Mouse (Mus musculus): ENCODE measurements around the gene Lpar4.

The Lpar4 gene

GRCm38 (mm10) chrX:106920175-106920827 is at the start of gene Lpar4:
Gene Lpar4 (plus strand): TSS chrX:106920625.
- no peak for DNase-seq (ENCODE audit: low read depth, low spot score)

- DNase-seq (ENCODE audit: low read depth, low spot score), result no peak
Measured at GRCm38 (mm10) chrX:106871426-106871825, 49.0 kb upstream of the Lpar4 start.

GRCm38 (mm10) chrX:106871894-106872293 is 48.5 kb upstream of the Lpar4 start:
- DNase-seq (ENCODE audit: low read depth, low spot score), result no peak

- no peak for DNase-seq (ENCODE audit: low read depth, low spot score)
Measured at GRCm38 (mm10) chrX:106872315-106872714, 48.1 kb upstream of the Lpar4 start.

- DNase-seq (ENCODE audit: low read depth, low spot score), result no peak
Measured at GRCm38 (mm10) chrX:106897707-106898275, 22.6 kb upstream of the Lpar4 start.

GRCm38 (mm10) chrX:106920828-106921619 is 599 bp downstream of the Lpar4 start:
- no peak for DNase-seq (ENCODE audit: low read depth, low spot score)

- no peak for DNase-seq (ENCODE audit: low read depth, low spot score)
Measured at GRCm38 (mm10) chrX:106924572-106924971, 4.1 kb downstream of the Lpar4 start.

- DNase-seq (ENCODE audit: low read depth, low spot score), result no peak
Measured at GRCm38 (mm10) chrX:106939326-106939725, 18.9 kb downstream of the Lpar4 start.

GRCm38 (mm10) chrX:106950558-106950957 is 30.1 kb downstream of the Lpar4 start:
- DNase-seq (ENCODE audit: low read depth, low spot score), result no peak

- DNase-seq (ENCODE audit: low read depth, low spot score), result no peak
Measured at GRCm38 (mm10) chrX:106951016-106951415, 30.6 kb downstream of the Lpar4 start.

GRCm38 (mm10) chrX:106953840-106954239 is 33.4 kb downstream of the Lpar4 start:
- DNase-seq (ENCODE audit: low read depth, low spot score), result no peak

GRCm38 (mm10) chrX:106962233-106962632 is 41.8 kb downstream of the Lpar4 start:
- DNase-seq (ENCODE audit: low read depth, low spot score), result no peak

GRCm38 (mm10) chrX:106964326-106964725 is 43.9 kb downstream of the Lpar4 start:
- no peak for DNase-seq (ENCODE audit: low read depth, low spot score)
